Mouse (Mus musculus): ENCODE results near the gene Madcam1. TPM values are rescaled to one million over a fixed set of nuclear protein-coding genes. Genes with fewer than 3 reads are reported as not detected.

Madcam1 gene
- polyA plus RNA-seq, 1 experiment from 2014 or later: 33.7 TPM

Other genes starting within 250 kb of the Madcam1 start
- not detected in 2 replicates for gene Vmn2r83, start 195.8 kb upstream of the Madcam1 start, polyA plus RNA-seq (2015; fragmentation: Nextera tagmentation; extraction: Ambion mirVana)
- 69.9 and 88.4 TPM in 2 replicates for gene Plpp2, start 130.8 kb upstream of the Madcam1 start, polyA plus RNA-seq (2015; fragmentation: Nextera tagmentation; extraction: Ambion mirVana)
- gene Mier2, start 109.4 kb upstream of the Madcam1 start, polyA plus RNA-seq (2015; fragmentation: Nextera tagmentation; extraction: Ambion mirVana): 40.7 and 46.8 TPM in 2 replicates
- gene Theg, start 77.2 kb upstream of the Madcam1 start, polyA plus RNA-seq (2015; fragmentation: Nextera tagmentation; extraction: Ambion mirVana): not detected in 2 replicates
- gene C2cd4c, start 50.5 kb upstream of the Madcam1 start, polyA plus RNA-seq (2015; fragmentation: Nextera tagmentation; extraction: Ambion mirVana): 0.03 TPM in 1 of 2 replicates, not detected in the other
- 3.0 and 3.2 TPM in 2 replicates for gene Shc2, start 26.6 kb upstream of the Madcam1 start, polyA plus RNA-seq (2015; fragmentation: Nextera tagmentation; extraction: Ambion mirVana)
- gene Odf3l2, start 18.8 kb upstream of the Madcam1 start, polyA plus RNA-seq (2015; fragmentation: Nextera tagmentation; extraction: Ambion mirVana): not detected in 2 replicates
- 47.4 and 53.2 TPM in 2 replicates for gene Tpgs1, start 4.8 kb downstream of the Madcam1 start, polyA plus RNA-seq (2015; fragmentation: Nextera tagmentation; extraction: Ambion mirVana)
- gene Cdc34, start 17.6 kb downstream of the Madcam1 start, polyA plus RNA-seq (2015; fragmentation: Nextera tagmentation; extraction: Ambion mirVana): 84.6 and 86.3 TPM in 2 replicates
- gene Gzmm, start 24.5 kb downstream of the Madcam1 start, polyA plus RNA-seq (2015; fragmentation: Nextera tagmentation; extraction: Ambion mirVana): 0.31 and 0.44 TPM in 2 replicates
- 983 and 1,041 TPM in 2 replicates for gene Bsg, start 39.9 kb downstream of the Madcam1 start, polyA plus RNA-seq (2015; fragmentation: Nextera tagmentation; extraction: Ambion mirVana)
- gene Hcn2, start 52.1 kb downstream of the Madcam1 start, polyA plus RNA-seq (2015; fragmentation: Nextera tagmentation; extraction: Ambion mirVana): not detected in 2 replicates
- gene Polrmt, start 82.0 kb downstream of the Madcam1 start, polyA plus RNA-seq (2015; fragmentation: Nextera tagmentation; extraction: Ambion mirVana): 33.3 and 40.9 TPM in 2 replicates
- 0.37 and 0.50 TPM in 2 replicates for gene Fgf22, start 90.5 kb downstream of the Madcam1 start, polyA plus RNA-seq (2015; fragmentation: Nextera tagmentation; extraction: Ambion mirVana)
- 29.9 and 34.8 TPM in 2 replicates for gene Rnf126, start 102.4 kb downstream of the Madcam1 start, polyA plus RNA-seq (2015; fragmentation: Nextera tagmentation; extraction: Ambion mirVana)
- 18.1 and 23.1 TPM in 2 replicates for gene Fstl3, start 112.7 kb downstream of the Madcam1 start, polyA plus RNA-seq (2015; fragmentation: Nextera tagmentation; extraction: Ambion mirVana)
- 0.55 and 0.72 TPM in 2 replicates for gene Prss57, start 126.4 kb downstream of the Madcam1 start, polyA plus RNA-seq (2015; fragmentation: Nextera tagmentation; extraction: Ambion mirVana)
- gene Palm, start 129.0 kb downstream of the Madcam1 start, polyA plus RNA-seq (2015; fragmentation: Nextera tagmentation; extraction: Ambion mirVana): 56.8 and 58.0 TPM in 2 replicates
- 50.6 and 62.3 TPM in 2 replicates for gene Misp, start 156.4 kb downstream of the Madcam1 start, polyA plus RNA-seq (2015; fragmentation: Nextera tagmentation; extraction: Ambion mirVana)
- gene Ptbp1, start 189.9 kb downstream of the Madcam1 start, polyA plus RNA-seq (2015; fragmentation: Nextera tagmentation; extraction: Ambion mirVana): 268 and 308 TPM in 2 replicates
- gene Prtn3, start 209.9 kb downstream of the Madcam1 start, polyA plus RNA-seq (2015; fragmentation: Nextera tagmentation; extraction: Ambion mirVana): 4.1 and 7.2 TPM in 2 replicates
- gene Plppr3, start 210.1 kb downstream of the Madcam1 start, polyA plus RNA-seq (2015; fragmentation: Nextera tagmentation; extraction: Ambion mirVana): 28.7 and 29.1 TPM in 2 replicates
- 6.3 and 9.8 TPM in 2 replicates for gene Elane, start 221.7 kb downstream of the Madcam1 start, polyA plus RNA-seq (2015; fragmentation: Nextera tagmentation; extraction: Ambion mirVana)
- not detected in 2 replicates for gene Cfd, start 226.3 kb downstream of the Madcam1 start, polyA plus RNA-seq (2015; fragmentation: Nextera tagmentation; extraction: Ambion mirVana)
- gene Med16, start 244.4 kb downstream of the Madcam1 start, polyA plus RNA-seq (2015; fragmentation: Nextera tagmentation; extraction: Ambion mirVana): 39.6 and 42.3 TPM in 2 replicates
- gene Gm26602, start 246.3 kb downstream of the Madcam1 start, polyA plus RNA-seq (2015; fragmentation: Nextera tagmentation; extraction: Ambion mirVana): 4.1 TPM in 1 of 2 replicates, not detected in the other